Mouse (Mus musculus): ENCODE data around the gene 7420426K07Rik. TPM values are rescaled to one million over a fixed set of nuclear protein-coding genes. Genes with fewer than 3 reads are reported as not detected.

The 7420426K07Rik gene
- polyA plus RNA-seq, 1 experiment from 2014 or later: not detected

Other genes starting within 250 kb of the 7420426K07Rik start
- not detected in 2 replicates for gene Prr23a1, start 60.6 kb upstream of the 7420426K07Rik start, polyA plus RNA-seq (2014; fragmentation: Nextera tagmentation; extraction: Ambion mirVana)
- not detected in 2 replicates for gene Prr23a2, start 46.6 kb upstream of the 7420426K07Rik start, polyA plus RNA-seq (2014; fragmentation: Nextera tagmentation; extraction: Ambion mirVana)
- not detected in 2 replicates for gene Prr23a3, start 38.4 kb upstream of the 7420426K07Rik start, polyA plus RNA-seq (2014; fragmentation: Nextera tagmentation; extraction: Ambion mirVana)
- 1.0 and 1.5 TPM in 2 replicates for gene Foxl2, start 52.2 kb downstream of the 7420426K07Rik start, polyA plus RNA-seq (2014; fragmentation: Nextera tagmentation; extraction: Ambion mirVana)
- gene Faim, start 83.3 kb downstream of the 7420426K07Rik start, polyA plus RNA-seq (2014; fragmentation: Nextera tagmentation; extraction: Ambion mirVana): 39.7 and 43.5 TPM in 2 replicates
- gene Gm1123, start 132.6 kb downstream of the 7420426K07Rik start, polyA plus RNA-seq (2014; fragmentation: Nextera tagmentation; extraction: Ambion mirVana): not detected in 2 replicates
- gene Pik3cb, start 237.5 kb downstream of the 7420426K07Rik start, polyA plus RNA-seq (2014; fragmentation: Nextera tagmentation; extraction: Ambion mirVana): 1.3 and 1.6 TPM in 2 replicates